Mouse (Mus musculus) forebrain, embryonic 11.5 days (tissue): ENCODE measurements around the gene Selenoo. TPM values are rescaled to one million over a fixed set of nuclear protein-coding genes. Genes with fewer than 3 reads are reported as not detected.

Experiments used
- ATAC-seq: fragments of 200-750 bp; cut with Nextera tagmentation; replicated peaks from 2 replicates; pipeline ENCODE4 v1.8.0; 2017; ENCODE audit warnings: moderate TSS enrichment; ENCODE audit not compliant: low FRiP score
- DNase-seq: peaks from one replicate; pipeline ENCODE4 v3.0.0-alpha.2; 2017; ENCODE audit warnings: low spot score
- H3K27ac ChIP-seq: fragments of 300-500 bp; sonication (generic); 2 replicates; pipeline ENCODE4 v1.5.1; 2014; ENCODE audit warnings: low read depth, low read length
- H3K27me3 ChIP-seq: fragments of 300-500 bp; sonication (generic); 2 replicates; pipeline ENCODE4 v1.6.1; 2014; ENCODE audit warnings: mild to moderate bottlenecking, low read length, mixed read lengths; ENCODE audit not compliant: control insufficient read depth, insufficient read depth
- H3K36me3 ChIP-seq: fragments of 300-500 bp; sonication (generic); 2 replicates; pipeline ENCODE4 v1.6.1; 2014; ENCODE audit warnings: mild to moderate bottlenecking, low read length, moderate library complexity, mixed read lengths; ENCODE audit not compliant: control insufficient read depth, insufficient read depth
- H3K4me1 ChIP-seq: fragments of 300-500 bp; sonication (generic); replicated peaks from 2 replicates; pipeline ENCODE4 v1.6.1; 2014; ENCODE audit warnings: low read length, mixed read lengths; ENCODE audit not compliant: control insufficient read depth, insufficient read depth
- H3K4me2 ChIP-seq: fragments of 300-500 bp; sonication (generic); 2 replicates; pipeline ENCODE4 v1.6.1; 2014; ENCODE audit warnings: low read depth, mild to moderate bottlenecking, low read length, moderate library complexity, mixed read lengths; ENCODE audit not compliant: severe bottlenecking
- H3K4me3 ChIP-seq: fragments of 300-500 bp; sonication (generic); 2 replicates; pipeline ENCODE4 v1.5.1; 2014; ENCODE audit warnings: low read depth, low read length
- H3K9ac ChIP-seq: fragments of 300-500 bp; sonication (generic); 2 replicates; pipeline ENCODE4 v1.6.1; 2014; ENCODE audit warnings: low read length
- H3K9me3 ChIP-seq: fragments of 300-500 bp; sonication (generic); 2 replicates; pipeline ENCODE4 v1.6.1; 2016; ENCODE audit warnings: low read length, mixed read lengths; ENCODE audit not compliant: control insufficient read depth
- WGBS: fragments of 180-500 bp; shearing (Covaris S2); extraction: QIAGEN DNeasy Blood & Tissue Kit; methylation state at CpG from one replicate; pipeline ENCODE4 v1.1.7; 2014; 5-methylcytosine and 5-hydroxymethylcytosine counted together
- polyA plus RNA-seq: library from polyadenylated mRNA; unstranded; fragments of >200 nt; fragmentation: Nextera tagmentation; extraction: Ambion mirVana; gene quantifications from 2 replicates; pipeline ENCODE4 v1.2.1, GENCODE M21; 2014

The Selenoo gene
- polyA plus RNA-seq, 1 experiment from 2014 or later = 22.6 TPM

GRCm38 (mm10) chr15:89061761-89062517 lies 26.9 kb upstream of the Selenoo start:
- no peaks in the 10 kb centered on the region for H3K9me3 ChIP-seq
- no peak overlapping the region for H3K9ac ChIP-seq
- H3K4me1 ChIP-seq = peaks cover 4% of the 10 kb centered on the region; the same call in 1 of the 2 replicates
- peaks cover 24% of the 10 kb centered on the region for H3K27me3 ChIP-seq
- H3K36me3 ChIP-seq = no peaks in the 10 kb centered on the region
- WGBS = 88% methylated on average over 6 of the region's 6 CpGs
- DNase-seq = no peak
- H3K4me2 ChIP-seq = no peak overlapping the region
- ATAC-seq = no peak
- no peak overlapping the region for H3K4me3 ChIP-seq
- H3K27ac ChIP-seq = no peak overlapping the region

- Histone ChIP-seq H3K9ac (no peak overlapping the region), H3K36me3 (no peaks in the 10 kb centered on the region), H3K27me3 (peaks cover 30% of the 10 kb centered on the region), H3K4me3 (no peak overlapping the region), H3K4me1 (peaks cover 4% of the 10 kb centered on the region; the same call in 1 of the 2 replicates), H3K9me3 (no peaks in the 10 kb centered on the region), H3K27ac (no peak overlapping the region), H3K4me2 (no peak overlapping the region)
- ATAC-seq (no peak), DNase-seq (no peak)
- WGBS = 90% methylated on average over 5 of the region's 5 CpGs
Observed at GRCm38 (mm10) chr15:89062518-89062910, 26.4 kb upstream of the Selenoo start.

GRCm38 (mm10) chr15:89063001-89063400 lies 25.9 kb upstream of the Selenoo start:
- no peak for DNase-seq
- 83% methylated on average over 7 of the region's 7 CpGs for whole genome bisulfite sequencing
- Histone ChIP-seq H3K4me3 (no peak overlapping the region), H3K27me3 (peaks cover 32% of the 10 kb centered on the region), H3K27ac (no peak overlapping the region), H3K9ac (no peak overlapping the region), H3K4me1 (peaks cover 4% of the 10 kb centered on the region; the same call in 1 of the 2 replicates), H3K36me3 (no peaks in the 10 kb centered on the region), H3K9me3 (no peaks in the 10 kb centered on the region), H3K4me2 (no peak overlapping the region)
- ATAC-seq = no peak

DNA sequence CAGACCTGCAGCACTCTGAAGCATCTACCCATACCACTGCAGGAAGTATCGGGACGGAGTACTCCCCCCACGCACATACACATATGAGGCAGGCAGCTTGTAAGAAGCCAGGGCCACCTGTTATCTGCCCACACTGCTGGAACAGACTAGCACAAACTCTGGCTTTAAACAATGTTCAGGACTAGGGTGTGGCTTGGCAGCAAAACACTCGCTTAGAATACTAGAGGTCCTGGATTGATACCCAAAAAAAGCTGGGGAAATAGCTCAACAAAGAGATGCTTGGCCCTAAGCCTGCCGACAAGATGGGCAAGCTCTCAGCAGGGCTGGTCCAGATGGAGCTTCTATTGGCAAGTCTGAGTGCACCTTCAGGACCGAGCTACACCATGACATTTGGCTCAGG lies 25.3 kb upstream of the Selenoo start:
- peaks cover 4% of the 10 kb centered on the region; the same call in 1 of the 2 replicates for H3K4me1 ChIP-seq
- 79% methylated on average over 6 of the region's 6 CpGs for WGBS
- DNase-seq = no peak
- no peak overlapping the region for H3K9ac ChIP-seq
- H3K4me2 ChIP-seq = no peak overlapping the region
- H3K27ac ChIP-seq = no peak overlapping the region
- H3K9me3 ChIP-seq = no peaks in the 10 kb centered on the region
- ATAC-seq = no peak
- peaks cover 33% of the 10 kb centered on the region for H3K27me3 ChIP-seq
- H3K36me3 ChIP-seq = no peaks in the 10 kb centered on the region
- H3K4me3 ChIP-seq = no peak overlapping the region

DNA sequence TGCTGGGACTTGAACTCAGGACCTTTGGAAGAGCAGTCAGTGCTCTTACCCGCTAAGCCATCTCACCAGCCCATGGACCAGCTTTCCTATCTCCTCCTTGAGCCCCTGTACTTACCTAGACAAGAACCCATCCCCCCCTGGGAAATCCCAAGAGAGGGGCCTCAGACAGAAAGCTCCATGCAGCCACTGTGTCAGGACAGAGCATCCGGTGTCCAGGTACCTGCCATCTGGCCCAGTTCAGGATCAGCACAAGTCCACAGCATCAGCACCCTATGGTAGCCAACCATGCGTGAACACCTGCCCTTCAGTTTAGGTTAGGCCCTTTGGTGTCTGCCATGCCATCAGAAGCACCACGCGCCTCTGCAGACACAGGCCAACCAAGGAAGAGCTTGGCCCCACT lies 24.0 kb upstream of the Selenoo start:
- Histone ChIP-seq H3K9me3 (no peaks in the 10 kb centered on the region), H3K9ac (no peak overlapping the region), H3K4me3 (no peak overlapping the region), H3K4me2 (no peak overlapping the region), H3K27ac (no peak overlapping the region), H3K27me3 (peaks cover 31% of the 10 kb centered on the region), H3K36me3 (no peaks in the 10 kb centered on the region), H3K4me1 (peaks cover 4% of the 10 kb centered on the region; the same call in 1 of the 2 replicates)
- WGBS = 92% methylated on average over 5 of the region's 5 CpGs
- ATAC-seq (no peak), DNase-seq (no peak)

DNA sequence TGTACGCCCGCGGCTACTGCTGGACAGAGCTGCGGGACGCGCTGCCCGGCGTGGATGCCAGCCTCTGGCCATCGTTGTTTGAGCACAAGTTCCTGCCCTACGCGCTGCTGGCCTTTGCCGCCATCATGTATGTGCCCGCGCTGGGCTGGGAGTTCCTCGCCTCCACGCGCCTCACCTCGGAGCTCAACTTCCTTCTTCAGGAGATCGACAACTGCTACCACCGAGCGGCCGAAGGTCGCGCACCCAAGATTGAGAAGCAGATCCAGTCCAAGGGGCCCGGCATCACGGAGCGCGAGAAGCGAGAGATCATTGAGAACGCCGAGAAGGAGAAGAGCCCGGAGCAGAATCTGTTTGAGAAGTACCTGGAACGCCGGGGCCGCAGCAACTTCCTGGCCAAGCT lies 21.3 kb upstream of the Selenoo start:
- 49% methylated on average over 35 of the region's 35 CpGs for WGBS
- no peak for DNase-seq

DNA sequence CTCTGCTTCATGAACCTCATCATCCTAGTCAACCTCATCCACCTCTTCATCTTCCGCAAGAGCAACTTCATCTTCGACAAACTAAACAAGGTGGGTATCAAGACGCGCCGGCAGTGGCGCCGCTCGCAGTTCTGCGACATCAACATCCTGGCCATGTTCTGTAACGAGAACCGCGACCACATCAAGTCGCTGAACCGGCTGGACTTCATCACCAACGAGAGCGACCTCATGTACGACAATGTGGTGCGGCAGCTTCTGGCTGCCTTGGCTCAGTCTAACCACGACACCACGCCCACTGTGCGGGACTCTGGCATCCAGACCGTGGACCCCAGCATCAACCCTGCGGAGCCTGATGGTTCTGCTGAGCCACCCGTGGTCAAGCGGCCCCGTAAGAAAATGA lies 20.7 kb upstream of the Selenoo start:
- H3K36me3 ChIP-seq = no peaks in the 10 kb centered on the region
- no peaks in the 10 kb centered on the region for H3K4me1 ChIP-seq
- WGBS = 49% methylated on average over 26 of the region's 26 CpGs
- H3K4me3 ChIP-seq = no peak overlapping the region
- no peak overlapping the region for H3K4me2 ChIP-seq
- H3K9ac ChIP-seq = no peak overlapping the region
- no peak overlapping the region for H3K27ac ChIP-seq
- peaks cover 24% of the 10 kb centered on the region for H3K27me3 ChIP-seq
- DNase-seq (no peak), ATAC-seq (no peak)
- no peaks in the 10 kb centered on the region for H3K9me3 ChIP-seq

More for the DNA sequence above, 21.3 kb upstream of the Selenoo start:
- Histone ChIP-seq H3K4me3 (no peak overlapping the region), H3K9ac (no peak overlapping the region), H3K4me2 (no peak overlapping the region; the same call in 1 of the 2 replicates), H3K27ac (no peak overlapping the region), H3K4me1 (no peaks in the 10 kb centered on the region), H3K27me3 (peaks cover 24% of the 10 kb centered on the region), H3K36me3 (no peaks in the 10 kb centered on the region), H3K9me3 (no peaks in the 10 kb centered on the region)
- ATAC-seq = no peak

DNA sequence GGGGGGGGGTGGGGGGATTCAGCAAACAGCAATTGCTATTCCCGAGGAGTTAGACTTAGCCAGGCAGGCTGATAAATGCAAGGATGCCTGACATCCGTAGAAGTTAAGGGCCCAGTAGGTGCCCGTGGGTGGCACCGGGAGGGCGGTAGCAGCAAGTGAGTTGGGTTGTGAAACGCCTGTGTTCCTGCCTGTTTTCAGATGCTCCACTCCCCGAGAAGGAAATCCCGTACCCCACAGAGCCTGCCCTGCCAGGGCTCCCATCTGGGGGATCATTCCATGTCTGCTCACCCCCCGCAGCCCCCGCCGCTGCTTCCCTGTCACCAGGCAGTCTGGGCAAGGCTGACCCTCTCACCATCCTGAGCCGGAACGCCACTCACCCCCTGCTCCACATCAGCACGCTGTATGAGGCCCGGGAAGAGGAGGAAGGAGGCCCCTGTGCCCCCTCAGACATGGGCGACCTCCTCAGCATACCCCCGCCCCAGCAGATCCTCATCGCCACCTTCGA lies 19.5 kb upstream of the Selenoo start:
- no peak for ATAC-seq
- no peak for DNase-seq
- 79% methylated on average over 19 of the region's 19 CpGs for WGBS
- H3K4me2 ChIP-seq = no peak overlapping the region
- no peaks in the 10 kb centered on the region for H3K4me1 ChIP-seq
- H3K36me3 ChIP-seq = no peaks in the 10 kb centered on the region
- peaks cover 24% of the 10 kb centered on the region for H3K27me3 ChIP-seq
- no peaks in the 10 kb centered on the region for H3K9me3 ChIP-seq
- no peak overlapping the region for H3K9ac ChIP-seq
- H3K4me3 ChIP-seq = no peak overlapping the region
- H3K27ac ChIP-seq = no peak overlapping the region

- Histone ChIP-seq H3K9me3 (no peaks in the 10 kb centered on the region), H3K4me3 (no peak overlapping the region), H3K27me3 (peaks cover 24% of the 10 kb centered on the region), H3K36me3 (no peaks in the 10 kb centered on the region), H3K4me1 (peaks cover 8% of the 10 kb centered on the region), H3K9ac (no peak overlapping the region), H3K4me2 (no peak overlapping the region), H3K27ac (no peak overlapping the region)
- ATAC-seq (no peak), DNase-seq (no peak)
- 75% methylated on average over 24 of the region's 24 CpGs for WGBS
Observed at GRCm38 (mm10) chr15:89070606-89071005, 18.3 kb upstream of the Selenoo start.
